Mouse (Mus musculus): ENCODE data around the gene Dpp6.

The Dpp6 gene

GRCm38 (mm10) chr5:27687311-27687710 is 870.3 kb downstream of the Dpp6 start:
- DNase-seq: no peak

GRCm38 (mm10) chr5:27702482-27702881 is 885.5 kb downstream of the Dpp6 start:
- DNase-seq: no peak

- no peak for DNase-seq
These were observed 888.0 kb downstream of the Dpp6 start for GRCm38 (mm10) chr5:27705020-27705419.

- DNase-seq: no peak
These were observed 889.5 kb downstream of the Dpp6 start for GRCm38 (mm10) chr5:27706551-27706950.

- DNase-seq: no peak
These were observed 890.3 kb downstream of the Dpp6 start for GRCm38 (mm10) chr5:27707283-27707682.

GRCm38 (mm10) chr5:27708209-27708608 is 891.2 kb downstream of the Dpp6 start:
- DNase-seq: no peak

- DNase-seq: no peak
These were observed 894.6 kb downstream of the Dpp6 start for GRCm38 (mm10) chr5:27711461-27712192.

- no peak for DNase-seq
These were observed 897.4 kb downstream of the Dpp6 start for GRCm38 (mm10) chr5:27714356-27714755.

- no peak for DNase-seq
These were observed 899.0 kb downstream of the Dpp6 start for GRCm38 (mm10) chr5:27716026-27716425.

- DNase-seq: no peak
These were observed 900.3 kb downstream of the Dpp6 start for GRCm38 (mm10) chr5:27717301-27717700.

GRCm38 (mm10) chr5:27719311-27719710 is 902.3 kb downstream of the Dpp6 start:
- no peak for DNase-seq

GRCm38 (mm10) chr5:27724460-27724859 is 907.5 kb downstream of the Dpp6 start:
- no peak for DNase-seq

GRCm38 (mm10) chr5:27730666-27731065 is 913.7 kb downstream of the Dpp6 start:
- no peak for DNase-seq

- no peak for DNase-seq
These were observed 914.4 kb downstream of the Dpp6 start for GRCm38 (mm10) chr5:27731392-27731791.

GRCm38 (mm10) chr5:27732288-27732868 is 915.4 kb downstream of the Dpp6 start:
- DNase-seq: no peak

GRCm38 (mm10) chr5:27737168-27737567 is 920.2 kb downstream of the Dpp6 start:
- peak; percentile 14 for DNase-seq

- DNase-seq: no peak
These were observed 922.2 kb downstream of the Dpp6 start for GRCm38 (mm10) chr5:27739216-27739615.

GRCm38 (mm10) chr5:27744944-27745343 is 927.9 kb downstream of the Dpp6 start:
- DNase-seq: no peak

GRCm38 (mm10) chr5:27765780-27766179 is 948.8 kb downstream of the Dpp6 start:
- DNase-seq: no peak

GRCm38 (mm10) chr5:27767948-27768347 is 950.9 kb downstream of the Dpp6 start:
- DNase-seq: no peak
